8 mouse cellular contexts compared by ENCODE assay signal in the genomic region with DNA sequence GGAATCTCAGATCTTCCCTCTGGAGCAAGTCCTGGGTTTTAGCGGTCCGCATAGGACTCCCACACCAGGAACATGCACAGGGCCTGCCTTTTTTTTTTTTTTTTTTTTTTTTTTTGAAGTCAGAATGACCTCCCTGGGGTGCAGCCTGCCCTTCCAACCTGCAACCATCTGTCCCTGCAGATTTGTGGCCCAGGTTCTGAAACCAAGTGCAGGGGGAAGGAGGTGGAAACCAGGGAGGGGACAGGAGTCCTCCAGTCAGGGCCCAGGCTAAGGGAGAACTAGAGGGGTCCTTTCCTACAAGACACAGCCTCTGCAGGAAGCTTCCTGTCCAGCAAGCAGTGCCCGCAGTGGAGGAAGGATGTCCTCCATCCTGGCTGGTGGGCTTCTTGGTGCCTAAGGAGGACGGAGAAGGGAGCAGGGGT. TPM values are rescaled to one million over a fixed set of nuclear protein-coding genes. Genes with fewer than 3 reads are reported as not detected.
DNase-seq lines count a peak whose midpoint lies in the region; ATAC-seq and TF ChIP-seq lines count a peak whose summit lies in the region.

No protein-coding gene starts in this region.

- ATAC-seq in embryonic facial prominence, embryonic 12.5 days (ENCODE audit: insufficient number of reproducible peaks, insufficient read depth, low FRiP score, low TSS enrichment) = no peak; the same call in 1 of the 2 replicates
- no peak; the same call in 1 of the 2 replicates for ATAC-seq in neural tube, embryonic 12.5 days (ENCODE audit: low FRiP score, low read depth)

- H3K27me3 ChIP-seq in embryonic facial prominence, embryonic 12.5 days = no peaks in the 10 kb centered on the region
- no peaks in the 10 kb centered on the region for H3K27me3 ChIP-seq in neural tube, embryonic 12.5 days (replicated peaks)

- peaks cover 11% of the 10 kb centered on the region; the same call in 1 of the 2 replicates for H3K36me3 ChIP-seq in ES-E14 (ENCODE audit: control insufficient read depth, insufficient read depth, low read length, poor library complexity, severe bottlenecking)
- H3K36me3 ChIP-seq in embryonic facial prominence, embryonic 12.5 days = peaks cover 22% of the 10 kb centered on the region
- H3K36me3 ChIP-seq in neural tube, embryonic 12.5 days = peaks cover 20% of the 10 kb centered on the region

- in situ Hi-C loops in ES-E14 (cut with MboI; ENCODE audit: low sequenced_read_pairs in 2 of 2, unreplicated experiment in 2 of 2) = no loop called here

- H3K4me3 ChIP-seq in ES-E14 (ENCODE audit: insufficient read depth in 1 of 2, low read depth in 1 of 2, low read length in 2 of 2, poor library complexity in 1 of 2, severe bottlenecking in 1 of 2) = peak overlapping the region; percentile 76 to 95
- H3K4me3 ChIP-seq in embryonic facial prominence, embryonic 12.5 days = peak overlapping the region; percentile 81
- peak overlapping the region; percentile 77 for H3K4me3 ChIP-seq in neural tube, embryonic 12.5 days

- H3K4me1 ChIP-seq in ES-E14 (ENCODE audit: control insufficient read depth in 2 of 2, insufficient read depth in 2 of 2, low read length in 2 of 2, poor library complexity in 1 of 2) = peaks cover 0 to 2% of the 10 kb centered on the region in 2 experiments; a peak in 1 of 4 replicates
- H3K4me1 ChIP-seq in embryonic facial prominence, embryonic 12.5 days = peaks cover 23% of the 10 kb centered on the region
- H3K4me1 ChIP-seq in neural tube, embryonic 12.5 days = peaks cover 36% of the 10 kb centered on the region

- DNase-seq in heart, adult 18-20 months = peak; percentile 21 to 46
- no peak for DNase-seq in heart, postnatal 4 days
- DNase-seq in ES-E14 (ENCODE audit: low read depth, low spot score) = no peak
- DNase-seq in induced T-regulatory cell, adult 2 months (ENCODE audit: low read depth) = peak; percentile 21
- no peak for DNase-seq in spleen, postnatal 10 days (ENCODE audit: low spot score in 2 of 2)
- DNase-seq in urinary bladder, postnatal 36 days (ENCODE audit: low spot score in 2 of 2) = no peak

- 0 out of 2 replicates have a peak overlapping the region, but pooled peaks have one; percentile 29 for H3K9ac ChIP-seq in ES-E14 (ENCODE audit: insufficient read depth, low read depth, low read length, poor library complexity, severe bottlenecking)
- H3K9ac ChIP-seq in embryonic facial prominence, embryonic 12.5 days = peak overlapping the region; percentile 82
- peak overlapping the region; percentile 86 for H3K9ac ChIP-seq in neural tube, embryonic 12.5 days

- H3K4me2 ChIP-seq in embryonic facial prominence, embryonic 12.5 days (replicated peaks) = peak overlapping the region; percentile 74
- H3K4me2 ChIP-seq in neural tube, embryonic 12.5 days (replicated peaks) = peak overlapping the region; percentile 77

- 16% methylated on average over 4 of the region's 4 CpGs for WGBS in embryonic facial prominence, embryonic 12.5 days
- 14% methylated on average over 4 of the region's 4 CpGs for WGBS in neural tube, embryonic 12.5 days

- H3K9me3 ChIP-seq in ES-E14 (ENCODE audit: control insufficient read depth, insufficient read depth, low read depth, low read length) = no peaks in the 10 kb centered on the region
- no peaks in the 10 kb centered on the region for H3K9me3 ChIP-seq in embryonic facial prominence, embryonic 12.5 days
- H3K9me3 ChIP-seq in neural tube, embryonic 12.5 days = no peaks in the 10 kb centered on the region

- H3K27ac ChIP-seq in ES-E14 (ENCODE audit: insufficient read depth, low read depth, low read length, poor library complexity, severe bottlenecking) = no peak overlapping the region
- 0 out of 2 replicates have a peak overlapping the region, but pooled peaks have one; percentile 50 for H3K27ac ChIP-seq in embryonic facial prominence, embryonic 12.5 days
- no peak overlapping the region for H3K27ac ChIP-seq in neural tube, embryonic 12.5 days

TF ChIP-seq in ES-E14, 5 proteins besides CTCF, POLR2A, EP300 and RAD21:
- peak; percentile 46; the same call in 1 of the 2 replicates for TF ChIP-seq ZNF384 (IDR thresholded peaks at IDR 0.05; ENCODE audit: low read depth, low read length)
- TF ChIP-seq HCFC1 (IDR thresholded peaks at IDR 0.05; ENCODE audit: borderline replicate concordance, insufficient read depth, low read length) = no peak

RNA-seq across cellular contexts. Expression of gene Trim3, which starts 0.8 kb away (rescaled TPM):
- 10 to 100 TPM; 20.7 to 21.3 TPM for total RNA-seq in heart, adult 18-20 months (2021)
- total RNA-seq in heart, postnatal 4 days (2021) = 10 to 100 TPM; 33.5 to 34.7 TPM
- total RNA-seq in ES-E14 (2012; rRNA removed) = 28.5 and 29.5 TPM in 2 replicates
- 44.0 and 45.9 TPM in 2 replicates for polyA plus RNA-seq in embryonic facial prominence, embryonic 12.5 days (2016; fragmentation: Nextera tagmentation; extraction: Ambion mirVana)
- 64.4 and 74.5 TPM in 2 replicates for polyA plus RNA-seq in neural tube, embryonic 12.5 days (2016; fragmentation: Nextera tagmentation; extraction: Ambion mirVana)

RNA-seq across cellular contexts. Expression of gene Timm10b, which starts 7.3 kb away (rescaled TPM):
- 10 to 100 TPM; 77.9 to 82.3 TPM for total RNA-seq in heart, adult 18-20 months (2021)
- total RNA-seq in heart, postnatal 4 days (2021) = 100 to 1,000 TPM in 1 of 2 experiments, 10 to 100 TPM in 1; 97.6 to 101 TPM
- 75.4 and 85.5 TPM in 2 replicates for total RNA-seq in ES-E14 (2012; rRNA removed)
- polyA plus RNA-seq in embryonic facial prominence, embryonic 12.5 days (2016; fragmentation: Nextera tagmentation; extraction: Ambion mirVana) = 154 and 170 TPM in 2 replicates
- 140 and 160 TPM in 2 replicates for polyA plus RNA-seq in neural tube, embryonic 12.5 days (2016; fragmentation: Nextera tagmentation; extraction: Ambion mirVana)

RNA-seq across cellular contexts. Expression of gene Arfip2, which starts 7.7 kb away (rescaled TPM):
- total RNA-seq in heart, adult 18-20 months (2021) = 10 to 100 TPM; 11.6 to 12.4 TPM
- total RNA-seq in heart, postnatal 4 days (2021) = 10 to 100 TPM; 32.6 to 32.9 TPM
- total RNA-seq in ES-E14 (2012; rRNA removed) = 46.5 and 62.9 TPM in 2 replicates
- polyA plus RNA-seq in embryonic facial prominence, embryonic 12.5 days (2016; fragmentation: Nextera tagmentation; extraction: Ambion mirVana) = 75.0 and 85.3 TPM in 2 replicates
- polyA plus RNA-seq in neural tube, embryonic 12.5 days (2016; fragmentation: Nextera tagmentation; extraction: Ambion mirVana) = 76.9 and 77.5 TPM in 2 replicates

RNA-seq across cellular contexts. Expression of gene Gm45799, which starts 7.8 kb away (rescaled TPM):
- total RNA-seq in heart, adult 18-20 months (2021) = 1 to 10 TPM; 3.1 to 5.9 TPM
- total RNA-seq in heart, postnatal 4 days (2021) = 1 to 10 TPM; 1.6 to 1.9 TPM
- 9.2 and 35.6 TPM in 2 replicates for total RNA-seq in ES-E14 (2012; rRNA removed)
- polyA plus RNA-seq in embryonic facial prominence, embryonic 12.5 days (2016; fragmentation: Nextera tagmentation; extraction: Ambion mirVana) = 4.5 and 18.1 TPM in 2 replicates
- polyA plus RNA-seq in neural tube, embryonic 12.5 days (2016; fragmentation: Nextera tagmentation; extraction: Ambion mirVana) = 15.5 and 16.6 TPM in 2 replicates

RNA-seq across cellular contexts. Expression of gene Dnhd1, which starts 18.1 kb away (rescaled TPM):
- under 1 TPM; 0.23 to 0.30 TPM for total RNA-seq in heart, adult 18-20 months (2021)
- 1 to 10 TPM in 1 of 2 experiments, under 1 TPM in 1; 0.79 to 1.5 TPM for total RNA-seq in heart, postnatal 4 days (2021)
- total RNA-seq in ES-E14 (2012; rRNA removed) = 0.32 and 0.98 TPM in 2 replicates
- 1.0 and 1.5 TPM in 2 replicates for polyA plus RNA-seq in embryonic facial prominence, embryonic 12.5 days (2016; fragmentation: Nextera tagmentation; extraction: Ambion mirVana)
- polyA plus RNA-seq in neural tube, embryonic 12.5 days (2016; fragmentation: Nextera tagmentation; extraction: Ambion mirVana) = 1.4 and 1.5 TPM in 2 replicates

Comparison
In these comparisons a context has a peak if more than half of its experiments do, and no peak if none do; other contexts are left out.
1. DNase-seq: peak in heart, adult 18-20 months (2 of 2) and induced T-regulatory cell, adult 2 months (single experiment); none in heart, postnatal 4 days (single experiment), ES-E14 (single experiment), spleen, postnatal 10 days (0 of 2) and urinary bladder, postnatal 36 days (0 of 2).
2. H3K9ac ChIP-seq: peak in every context shown above with its lines; median percentile 86 in neural tube, embryonic 12.5 days; 82 in embryonic facial prominence, embryonic 12.5 days; 29 in ES-E14.
3. Peak in every context shown above with its lines, with median percentiles within 50 percentile points of each other: H3K4me3 ChIP-seq.